Mouse (Mus musculus): ENCODE data around the gene Eif4a2. TPM values are rescaled to one million over a fixed set of nuclear protein-coding genes. Genes with fewer than 3 reads are reported as not detected.

Eif4a2 gene
- polyA plus RNA-seq, 1 experiment from 2014 or later = 52.5 TPM

DNA sequence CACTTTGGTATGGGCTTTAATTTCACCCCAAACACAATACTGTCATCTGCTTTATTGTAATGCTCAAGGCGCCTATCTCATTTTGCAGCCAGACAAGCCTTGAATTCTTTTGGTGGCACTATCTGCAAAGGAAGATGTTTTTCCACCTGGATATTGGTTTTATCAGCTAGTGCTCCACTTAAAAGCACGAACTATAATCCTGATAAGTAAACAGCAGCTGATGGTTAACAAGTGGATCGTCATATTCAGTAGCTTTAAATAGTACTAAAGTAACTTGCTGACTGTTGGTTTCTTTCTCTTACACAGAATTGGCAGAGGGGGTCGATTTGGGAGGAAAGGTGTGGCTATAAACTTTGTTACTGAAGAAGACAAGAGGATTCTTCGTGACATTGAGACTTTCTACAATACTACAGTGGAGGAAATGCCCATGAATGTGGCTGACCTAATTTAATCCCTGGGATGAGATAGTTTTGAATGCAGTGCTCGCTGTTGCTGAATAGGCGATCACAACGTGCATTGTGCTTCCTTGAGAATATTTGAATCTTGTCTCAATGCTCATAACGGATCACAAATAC lies 5.7 kb downstream of the Eif4a2 start:
- H3K9ac ChIP-seq (replicated peaks) = no peak overlapping the region
- DNase-seq = no peak
- 52% methylated on average over 9 of the region's 9 CpGs for WGBS (ENCODE audit: insufficient replicate concordance)
- no peak overlapping the region for H3K27ac ChIP-seq (ENCODE audit: low read depth)
- H3K27me3 ChIP-seq (ENCODE audit: insufficient read depth, low read length) = no peaks in the 10 kb centered on the region
- H3K4me2 ChIP-seq (ENCODE audit: low read depth, low read length) = no peak overlapping the region
- H3K4me1 ChIP-seq (ENCODE audit: insufficient read depth) = peaks cover 13% of the 10 kb centered on the region
- peaks cover 69% of the 10 kb centered on the region for H3K36me3 ChIP-seq (replicated peaks; ENCODE audit: insufficient read depth, low read length)
- H3K4me3 ChIP-seq (ENCODE audit: low read depth, low read length) = no peak overlapping the region
- no peaks in the 10 kb centered on the region for H3K9me3 ChIP-seq (ENCODE audit: low read length)
- TF ChIP-seq EP300 (IDR thresholded peaks at IDR 0.05; ENCODE audit: low read depth) (no peak), CTCF (IDR thresholded peaks at IDR 0.05; ENCODE audit: low read depth) (no peak)
- no peak for ATAC-seq

DNA sequence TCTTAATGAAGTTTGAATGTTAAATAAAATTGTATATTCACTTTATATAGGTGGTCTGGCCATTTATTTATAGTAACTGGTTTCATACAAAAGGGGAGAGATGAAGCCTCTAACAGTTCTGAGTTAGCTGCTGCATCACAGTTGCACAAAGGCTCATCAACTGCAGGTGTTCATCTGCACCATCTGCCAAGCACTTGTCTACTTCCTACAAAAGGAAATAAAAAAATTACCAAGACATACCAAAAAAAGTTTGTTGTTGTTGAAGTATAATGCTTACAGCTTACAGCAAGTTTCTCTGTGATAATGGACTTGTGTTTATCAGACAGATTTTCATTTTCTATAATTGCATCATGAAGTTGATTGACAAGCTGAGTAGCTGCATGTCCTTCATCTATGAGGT lies 6.7 kb downstream of the Eif4a2 start:
- no peak overlapping the region for H3K9ac ChIP-seq (replicated peaks)
- peaks cover 12% of the 10 kb centered on the region for H3K4me1 ChIP-seq (ENCODE audit: insufficient read depth)
- no peak overlapping the region for H3K4me2 ChIP-seq (ENCODE audit: low read depth, low read length)
- peaks cover 65% of the 10 kb centered on the region for H3K36me3 ChIP-seq (replicated peaks; ENCODE audit: insufficient read depth, low read length)
- no peaks in the 10 kb centered on the region for H3K27me3 ChIP-seq (ENCODE audit: insufficient read depth, low read length)
- no peak overlapping the region for H3K27ac ChIP-seq (ENCODE audit: low read depth)
- no peaks in the 10 kb centered on the region for H3K9me3 ChIP-seq (ENCODE audit: low read length)
- TF ChIP-seq EP300 (IDR thresholded peaks at IDR 0.05; ENCODE audit: low read depth) (no peak), CTCF (IDR thresholded peaks at IDR 0.05; ENCODE audit: low read depth) (no peak)
- DNase-seq = no peak
- no peak for ATAC-seq
- no peak overlapping the region for H3K4me3 ChIP-seq (ENCODE audit: low read depth, low read length)

DNA sequence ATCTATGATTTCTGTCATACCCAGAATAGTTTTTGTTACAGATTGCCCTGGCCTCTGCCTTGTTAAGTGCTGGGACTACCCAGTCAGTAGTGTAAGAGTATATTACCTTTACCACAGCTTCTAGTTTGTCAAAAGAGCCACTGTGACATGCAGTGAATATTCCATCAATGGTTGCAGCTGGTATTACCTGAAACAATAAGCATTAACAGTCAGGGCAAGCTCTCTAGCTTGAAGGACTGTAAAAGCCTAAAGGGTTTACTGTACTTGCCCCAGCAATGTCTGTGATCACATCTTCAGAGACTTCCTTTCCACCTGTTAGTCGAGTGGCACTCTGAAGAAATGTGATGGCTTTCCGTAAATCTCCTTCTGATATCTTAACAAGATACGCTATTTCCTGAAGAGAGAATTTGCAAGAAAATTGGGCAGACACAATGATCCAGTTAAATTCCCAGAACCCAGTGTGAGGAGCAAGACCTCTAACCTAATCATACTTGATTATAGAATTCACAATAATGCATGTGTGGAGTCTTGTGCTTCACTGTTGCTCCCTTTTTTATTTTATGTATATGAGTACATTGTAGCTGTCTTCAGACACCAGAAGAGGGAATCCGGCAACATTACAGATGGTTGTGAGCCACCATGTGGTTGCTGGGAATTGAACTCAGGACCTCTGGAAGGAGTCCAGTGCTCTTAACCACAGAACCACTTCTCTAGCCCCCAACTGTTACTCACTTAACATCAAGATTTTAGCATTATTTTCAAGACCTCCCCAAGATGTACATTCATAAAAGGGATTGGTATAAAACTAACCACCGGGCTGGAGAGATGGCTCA lies 7.3 kb downstream of the Eif4a2 start:
- no peaks in the 10 kb centered on the region for H3K27me3 ChIP-seq (ENCODE audit: insufficient read depth, low read length)
- H3K9me3 ChIP-seq (ENCODE audit: low read length) = no peaks in the 10 kb centered on the region
- H3K27ac ChIP-seq (ENCODE audit: low read depth) = 0 out of 2 replicates have a peak overlapping the region, but pooled peaks have one; percentile 11
- DNase-seq = no peak
- H3K4me1 ChIP-seq (ENCODE audit: insufficient read depth) = peaks cover 5% of the 10 kb centered on the region; the same call in 1 of the 2 replicates
- no peak for TF ChIP-seq EP300 (IDR thresholded peaks at IDR 0.05; ENCODE audit: low read depth)
- TF ChIP-seq CTCF (IDR thresholded peaks at IDR 0.05; ENCODE audit: low read depth) = no peak
- WGBS (ENCODE audit: insufficient replicate concordance) = 61% methylated on average over 5 of the region's 5 CpGs
- no peak overlapping the region for H3K4me2 ChIP-seq (ENCODE audit: low read depth, low read length)
- no peak overlapping the region for H3K4me3 ChIP-seq (ENCODE audit: low read depth, low read length)
- no peak overlapping the region for H3K9ac ChIP-seq (replicated peaks)
- peaks cover 59% of the 10 kb centered on the region for H3K36me3 ChIP-seq (replicated peaks; ENCODE audit: insufficient read depth, low read length)
- ATAC-seq = peak; percentile 38; the same call in 1 of the 2 replicates

DNA sequence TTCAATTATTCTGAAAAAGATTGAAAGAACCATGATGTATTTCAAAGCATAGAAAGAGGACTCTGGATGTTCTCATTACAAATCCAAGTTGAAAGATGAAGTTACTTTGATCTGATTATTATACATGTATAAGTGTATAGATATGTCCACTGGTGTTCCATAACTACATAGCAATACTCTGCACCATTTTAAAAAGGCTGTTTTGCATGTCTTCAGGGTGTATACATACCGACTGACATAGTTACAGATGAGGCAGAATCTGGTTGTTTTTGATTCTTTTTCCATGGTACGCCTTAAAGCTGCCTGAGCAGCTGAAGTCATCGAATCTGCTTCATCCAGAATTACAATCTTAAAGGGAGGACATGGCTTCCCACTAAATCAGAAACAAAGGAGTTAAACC lies 8.2 kb downstream of the Eif4a2 start:
- 0 out of 2 replicates have a peak, but pooled peaks cover 2% of the 10 kb centered on the region for H3K4me1 ChIP-seq (ENCODE audit: insufficient read depth)
- H3K4me2 ChIP-seq (ENCODE audit: low read depth, low read length) = no peak overlapping the region
- TF ChIP-seq EP300 (IDR thresholded peaks at IDR 0.05; ENCODE audit: low read depth) = no peak
- TF ChIP-seq CTCF (IDR thresholded peaks at IDR 0.05; ENCODE audit: low read depth) = no peak
- no peak overlapping the region for H3K4me3 ChIP-seq (ENCODE audit: low read depth, low read length)
- ATAC-seq (no peak), DNase-seq (no peak)
- H3K9me3 ChIP-seq (ENCODE audit: low read length) = no peaks in the 10 kb centered on the region
- H3K36me3 ChIP-seq (replicated peaks; ENCODE audit: insufficient read depth, low read length) = peaks cover 58% of the 10 kb centered on the region
- WGBS (ENCODE audit: insufficient replicate concordance) = 81% methylated on average over 3 of the region's 3 CpGs
- H3K9ac ChIP-seq (replicated peaks) = no peak overlapping the region
- no peak overlapping the region for H3K27ac ChIP-seq (ENCODE audit: low read depth)
- H3K27me3 ChIP-seq (ENCODE audit: insufficient read depth, low read length) = no peaks in the 10 kb centered on the region

DNA sequence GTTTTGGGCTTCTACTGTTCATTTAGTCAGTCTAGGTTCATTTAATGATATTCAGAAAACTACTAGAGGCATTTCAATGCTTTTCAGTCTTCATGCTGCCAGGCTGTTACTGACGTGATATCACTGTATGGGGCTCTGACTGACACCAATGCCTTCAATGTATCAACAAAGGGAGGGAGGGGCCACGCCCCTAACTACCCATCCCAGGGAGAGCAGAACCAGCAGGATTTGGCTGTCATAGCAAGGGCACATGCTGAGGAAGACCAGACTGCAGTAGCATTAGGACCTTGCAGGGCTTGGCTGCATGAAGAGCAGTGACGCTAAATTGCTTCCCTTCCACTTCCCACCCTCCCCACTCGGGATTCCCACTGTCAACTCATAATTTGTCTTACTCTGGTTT lies 9.9 kb downstream of the Eif4a2 start:
- 66% methylated on average over 4 of the region's 4 CpGs for WGBS (ENCODE audit: insufficient replicate concordance)
- TF ChIP-seq EP300 (IDR thresholded peaks at IDR 0.05; ENCODE audit: low read depth) (no peak), CTCF (IDR thresholded peaks at IDR 0.05; ENCODE audit: low read depth) (no peak)
- no peak overlapping the region for H3K9ac ChIP-seq (replicated peaks)
- no peaks in the 10 kb centered on the region for H3K4me1 ChIP-seq (ENCODE audit: insufficient read depth)
- no peak for ATAC-seq
- no peaks in the 10 kb centered on the region for H3K9me3 ChIP-seq (ENCODE audit: low read length)
- no peaks in the 10 kb centered on the region for H3K27me3 ChIP-seq (ENCODE audit: insufficient read depth, low read length)
- H3K4me2 ChIP-seq (ENCODE audit: low read depth, low read length) = no peak overlapping the region
- H3K27ac ChIP-seq (ENCODE audit: low read depth) = no peak overlapping the region
- H3K4me3 ChIP-seq (ENCODE audit: low read depth, low read length) = no peak overlapping the region
- peaks cover 50% of the 10 kb centered on the region for H3K36me3 ChIP-seq (replicated peaks; ENCODE audit: insufficient read depth, low read length)
- DNase-seq = no peak

DNA sequence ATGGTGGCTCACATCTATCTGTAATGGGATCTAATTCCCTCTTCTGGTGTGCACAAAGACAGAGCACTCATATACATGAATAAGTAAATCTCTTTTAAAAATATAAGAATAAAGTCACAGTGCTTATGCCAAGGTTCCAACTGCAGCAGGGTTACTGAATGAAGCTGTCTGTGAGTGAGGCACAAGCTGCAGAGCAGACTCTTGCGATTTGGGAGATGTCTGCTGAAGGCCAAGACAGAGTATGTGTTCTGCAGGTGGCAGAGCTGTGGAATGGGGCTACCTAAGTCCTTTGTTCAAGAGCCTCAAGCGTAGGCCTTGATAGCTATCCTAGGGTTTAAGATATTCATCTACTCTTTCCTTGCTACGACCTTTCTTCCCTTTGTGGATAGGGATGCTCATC lies 15.2 kb downstream of the Eif4a2 start:
- peaks cover 3% of the 10 kb centered on the region; the same call in 1 of the 2 replicates for H3K4me1 ChIP-seq (ENCODE audit: insufficient read depth)
- TF ChIP-seq EP300 (IDR thresholded peaks at IDR 0.05; ENCODE audit: low read depth) (no peak), CTCF (IDR thresholded peaks at IDR 0.05; ENCODE audit: low read depth) (no peak)
- H3K27me3 ChIP-seq (ENCODE audit: insufficient read depth, low read length) = no peaks in the 10 kb centered on the region
- H3K4me2 ChIP-seq (ENCODE audit: low read depth, low read length) = no peak overlapping the region
- H3K27ac ChIP-seq (ENCODE audit: low read depth) = no peak overlapping the region
- H3K9ac ChIP-seq (replicated peaks) = no peak overlapping the region
- H3K4me3 ChIP-seq (ENCODE audit: low read depth, low read length) = no peak overlapping the region
- H3K9me3 ChIP-seq (ENCODE audit: low read length) = no peaks in the 10 kb centered on the region
- DNase-seq (no peak), ATAC-seq (no peak)
- 85% methylated on average over 3 of the region's 3 CpGs for WGBS (ENCODE audit: insufficient replicate concordance)
- peaks cover 33% of the 10 kb centered on the region for H3K36me3 ChIP-seq (replicated peaks; ENCODE audit: insufficient read depth, low read length)

Measured in liver, postnatal 0 days (tissue).